Mouse (Mus musculus): ENCODE measurements around the gene Mrpl28. TPM values are rescaled to one million over a fixed set of nuclear protein-coding genes. Genes with fewer than 3 reads are reported as not detected.
"Not testable (repeated sequence)": the region's sequence is repeated elsewhere in the genome, so short reads cannot be mapped to it uniquely, and the experiment has no call there.

The Mrpl28 gene
- 80.3 and 83.4 TPM in 2 replicates for total RNA-seq (2021)
- long read RNA-seq, transcript Mrpl28-201 (5 exons, 1,068 nt), result major isoform, 96 of 111 reads
- long read RNA-seq, partial matches to known transcripts, result 8 of 111 reads
- long read RNA-seq, other reads (novel, unspliced or antisense), result 5 of 111 reads

DNA sequence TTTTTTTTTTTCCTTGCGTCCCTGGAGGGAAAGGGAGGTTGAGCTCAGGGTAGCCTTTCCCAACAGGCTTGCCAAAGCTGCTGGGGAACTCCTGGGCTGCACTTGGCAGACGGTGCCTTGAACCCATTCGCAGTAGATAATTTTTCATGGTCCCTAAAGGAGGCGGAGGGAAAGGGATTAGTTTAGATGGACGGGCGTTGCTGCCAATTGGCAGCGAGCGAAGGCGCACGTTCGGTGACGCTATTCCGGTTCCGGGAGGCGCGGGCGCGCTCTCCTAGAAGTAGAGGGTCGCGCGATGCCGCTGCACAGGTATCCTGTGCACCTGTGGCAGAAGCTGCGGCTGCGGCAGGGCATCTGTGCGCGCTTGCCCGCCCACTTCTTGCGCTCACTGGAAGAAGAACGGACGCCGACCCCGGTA, at the start of gene Mrpl28:
Gene Mrpl28 (plus strand): TSS at position 234 of the 418 bp plus-strand sequence.
- peak; percentile 93 for DNase-seq

DNA sequence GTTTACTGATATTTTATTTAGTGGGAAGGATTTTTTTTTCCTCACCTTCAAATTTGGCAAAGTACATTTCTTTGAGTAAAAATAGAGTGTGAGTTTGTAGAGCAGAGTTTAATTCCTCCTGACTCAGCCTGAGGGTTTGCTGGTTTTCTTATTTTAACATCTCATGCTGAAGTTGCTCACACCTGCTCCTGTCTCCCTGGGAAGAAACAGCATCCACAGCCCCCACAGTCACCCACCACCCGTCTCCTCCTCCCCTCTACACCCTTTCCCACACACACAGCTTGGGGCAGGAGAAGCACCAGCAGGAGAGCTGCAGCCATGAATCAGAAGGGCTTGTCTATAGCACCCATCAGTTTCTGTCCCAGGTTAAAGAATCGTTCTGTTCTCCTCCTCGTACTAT, 48.1 kb upstream of the Mrpl28 start:
- DNase-seq, result no peak

DNA sequence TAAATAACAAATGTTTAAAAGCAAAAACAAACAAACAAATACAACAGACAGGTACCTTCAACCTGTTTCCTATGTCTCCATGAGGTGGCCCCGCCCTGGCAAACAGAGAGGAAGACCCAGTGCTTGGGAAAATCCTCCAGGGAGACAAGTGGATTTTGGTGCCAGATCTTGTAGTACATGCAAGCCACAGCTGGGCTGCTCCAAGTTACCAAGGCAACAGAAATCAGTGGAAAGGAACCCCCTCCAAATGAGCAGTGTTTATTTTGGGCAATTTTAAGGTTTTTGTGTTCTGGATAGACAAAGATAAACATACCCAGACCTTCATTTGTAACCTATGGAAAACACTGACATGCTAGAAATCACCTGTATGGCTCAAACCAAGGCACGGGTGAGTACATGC, 44.4 kb upstream of the Mrpl28 start:
- no peak for DNase-seq

DNA sequence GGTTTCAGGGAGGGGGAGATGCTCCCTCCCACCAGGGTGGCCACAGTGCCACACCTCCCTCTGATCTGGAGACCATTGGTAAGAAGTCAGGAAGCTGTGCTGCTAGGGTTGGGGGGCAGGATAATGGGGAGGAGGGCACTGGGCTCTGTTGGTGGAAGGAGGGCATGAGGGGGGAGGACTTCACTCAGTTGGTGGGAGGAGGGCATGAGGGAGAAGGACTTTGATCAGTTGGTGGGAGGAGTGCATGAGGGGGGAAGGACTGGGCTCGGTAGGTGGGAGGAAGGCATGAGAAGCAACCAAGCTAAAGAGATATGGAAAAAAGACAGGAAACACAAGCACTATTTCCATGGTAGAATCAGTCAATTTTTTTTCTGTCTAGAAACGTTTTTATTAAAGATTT, 42.4 kb upstream of the Mrpl28 start:
- DNase-seq, result no peak

DNA sequence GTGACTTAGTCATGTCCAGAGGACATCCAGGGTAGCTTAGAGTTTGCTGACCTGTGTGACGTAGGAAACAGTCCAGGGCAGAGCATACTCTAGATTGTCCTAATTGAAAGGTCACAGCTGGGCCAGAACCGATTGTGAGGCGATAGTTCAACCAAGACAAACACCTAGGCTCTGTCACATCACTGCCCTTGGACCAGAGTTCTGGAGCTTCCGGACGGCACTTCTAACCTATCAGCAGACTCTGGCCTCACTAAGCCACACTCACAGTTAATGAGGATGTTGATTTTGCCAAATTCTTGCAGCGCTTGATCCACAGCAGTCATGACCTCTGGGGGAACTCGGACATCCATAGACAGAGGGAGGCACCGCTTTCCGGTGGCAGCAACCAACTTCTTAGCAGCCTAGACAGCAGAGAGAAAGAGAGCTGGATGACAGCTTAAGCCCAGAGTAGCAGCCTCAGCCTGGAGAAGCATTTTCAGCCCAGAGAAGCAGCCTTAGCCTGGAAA, 36.2 kb upstream of the Mrpl28 start:
- no peak for DNase-seq

DNA sequence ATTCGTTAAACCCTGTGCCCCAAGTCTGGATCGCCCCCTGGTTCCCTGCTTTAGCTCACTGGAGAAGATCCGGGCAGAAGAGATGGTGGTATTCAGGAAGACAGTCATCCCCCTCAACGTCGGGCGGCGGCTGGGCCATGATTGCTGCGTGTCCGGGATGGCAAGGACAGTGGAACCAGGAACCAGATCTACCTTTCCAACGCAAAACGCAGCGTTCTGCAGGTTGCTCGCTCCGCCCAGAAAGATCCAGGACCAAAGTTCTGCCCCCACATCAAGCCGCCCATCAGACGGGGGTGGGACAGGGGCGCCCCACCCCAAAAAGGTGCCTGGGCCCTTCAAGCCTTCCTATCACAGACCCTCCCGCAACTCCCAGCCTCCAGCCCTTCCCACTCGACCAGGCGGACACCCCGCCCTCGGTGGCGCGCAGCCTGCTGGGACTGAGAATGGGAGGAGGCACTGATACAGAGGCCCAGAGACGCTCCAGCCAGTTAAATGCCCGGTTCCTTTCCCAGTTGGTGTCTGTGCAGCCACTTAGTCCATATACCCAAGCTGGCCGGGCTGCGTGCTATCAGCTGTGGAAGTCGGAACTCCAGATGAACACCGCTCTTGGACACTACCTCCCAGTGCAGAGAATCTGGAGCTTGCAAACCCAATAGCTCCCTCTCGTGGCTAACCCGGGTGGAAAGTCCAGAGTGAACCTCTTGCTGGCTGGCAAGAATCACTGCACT, 33.2 kb upstream of the Mrpl28 start, which contains the start of gene Decr2:
Gene Decr2 (minus strand): TSS at position 433 of the 728 bp plus-strand sequence.
- peak; percentile 91 for DNase-seq

DNA sequence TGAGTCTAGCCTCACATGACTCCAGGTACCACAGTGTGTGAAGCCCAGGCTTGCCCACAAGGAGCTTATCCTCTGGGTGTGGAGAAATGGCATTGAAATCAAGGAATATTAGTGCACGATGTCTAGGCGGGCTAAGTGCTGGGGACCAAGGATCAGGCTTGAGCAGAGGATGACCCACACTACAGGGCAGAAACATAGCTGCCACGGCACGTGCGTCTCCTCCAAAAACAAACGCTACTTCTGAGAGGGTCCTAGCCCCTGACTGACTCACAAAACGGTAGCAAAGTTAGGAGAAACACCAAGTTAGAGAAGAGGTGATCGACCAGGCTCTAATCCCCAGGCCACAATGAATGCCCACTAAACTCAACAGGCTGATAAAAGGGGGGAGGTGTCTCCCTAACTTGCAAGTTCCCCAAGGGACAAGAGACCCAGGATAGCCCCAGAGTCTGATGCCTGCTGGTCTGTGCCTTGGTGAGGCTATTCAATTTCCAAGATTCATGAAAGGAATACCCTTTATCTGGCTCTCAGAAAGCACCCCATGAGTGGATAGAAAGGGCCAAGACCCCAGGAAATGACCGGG, 28.7 kb upstream of the Mrpl28 start:
- no peak for DNase-seq

DNA sequence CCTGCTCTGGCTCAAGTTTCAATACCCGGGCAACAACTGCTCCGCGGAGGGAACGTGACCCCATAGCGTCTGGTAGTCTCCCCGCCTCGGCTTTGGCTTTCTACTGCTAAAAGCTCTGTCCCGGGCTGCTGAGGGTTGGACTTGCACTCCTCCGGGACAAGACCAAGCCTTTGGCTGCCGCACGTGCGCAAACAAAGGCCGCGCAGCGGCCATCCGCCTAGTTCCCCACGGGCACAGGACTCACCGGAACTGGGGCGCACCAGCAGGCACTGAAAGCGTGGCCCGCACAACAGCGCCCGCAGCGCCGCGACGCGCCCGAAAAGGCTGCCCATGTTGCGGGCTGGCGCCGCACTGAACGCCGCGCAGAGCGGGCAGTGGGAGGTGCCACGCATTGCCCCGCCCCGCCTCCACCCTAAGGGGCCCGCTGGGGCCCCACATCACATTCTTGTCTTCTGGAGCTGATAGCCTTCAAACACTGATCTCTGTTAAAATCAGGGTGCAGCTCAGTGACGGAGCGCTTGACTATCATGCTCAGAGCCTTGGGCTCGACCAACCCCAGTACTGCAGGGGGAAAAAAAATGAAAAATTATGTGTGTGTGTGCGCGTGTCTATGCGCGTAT, 28.1 kb upstream of the Mrpl28 start, which contains the start of gene Nme4:
Gene Nme4 (minus strand): TSS at position 482 of the 620 bp plus-strand sequence.
- DNase-seq, result peak; percentile 68

DNA sequence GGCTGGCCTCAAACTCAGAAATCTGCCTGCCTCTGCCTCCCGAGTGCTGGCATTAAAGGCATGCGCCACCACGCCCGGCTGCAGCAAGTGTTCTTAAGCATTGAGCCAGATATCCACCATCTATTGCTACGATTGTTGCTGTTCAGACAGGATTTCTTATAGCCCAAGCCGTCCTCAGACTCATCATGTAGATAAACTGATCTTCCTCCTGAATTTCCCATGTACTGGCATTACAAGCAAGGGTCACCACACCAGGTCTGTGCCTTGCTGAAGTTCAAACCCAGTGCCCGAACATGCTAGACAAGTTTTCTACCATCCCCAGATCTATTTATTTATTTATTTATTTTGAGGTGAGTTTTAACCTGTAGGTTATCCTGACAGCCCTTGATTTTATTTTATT, 24.8 kb upstream of the Mrpl28 start:
- no peak for DNase-seq

DNA sequence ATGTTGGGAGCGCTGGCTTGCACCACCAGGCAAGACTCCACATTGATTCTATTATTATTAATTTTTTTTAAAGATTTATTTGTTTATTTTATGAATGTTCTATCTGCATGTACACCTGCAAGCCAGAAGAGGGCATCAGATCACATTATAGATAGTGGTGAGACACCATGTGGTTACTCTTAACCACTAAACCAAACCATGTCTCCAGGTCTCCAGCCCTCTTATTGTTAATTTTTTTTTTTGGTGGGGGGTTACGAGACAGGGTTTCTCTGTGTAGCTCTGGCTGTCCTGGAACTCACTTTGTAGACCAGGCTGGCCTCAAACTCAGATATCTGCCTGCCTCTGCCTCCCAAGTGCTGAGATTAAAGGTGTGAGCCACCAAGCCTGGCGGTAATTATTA, 24.0 kb upstream of the Mrpl28 start:
- not testable (repeated sequence) for DNase-seq

DNA sequence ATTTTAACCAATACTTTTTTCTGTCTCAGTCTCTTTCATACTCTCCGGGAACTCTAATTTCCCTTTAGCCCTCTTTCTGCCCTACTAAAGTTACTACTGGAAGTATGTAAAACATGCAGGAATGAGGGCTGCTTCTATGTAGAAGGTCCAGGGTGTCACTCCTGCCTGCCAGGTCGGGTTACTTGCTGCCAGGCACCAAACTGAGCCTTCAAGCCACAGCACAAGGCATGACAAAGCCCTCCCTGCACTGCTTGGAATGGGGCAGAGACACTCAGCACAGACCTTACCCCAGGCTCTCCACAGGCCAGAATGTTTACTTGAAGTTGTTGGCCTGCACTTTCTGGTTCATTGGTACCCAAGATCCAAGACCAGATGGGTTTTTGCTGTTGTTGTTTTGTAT, 23.1 kb upstream of the Mrpl28 start:
- DNase-seq, result no peak

DNA sequence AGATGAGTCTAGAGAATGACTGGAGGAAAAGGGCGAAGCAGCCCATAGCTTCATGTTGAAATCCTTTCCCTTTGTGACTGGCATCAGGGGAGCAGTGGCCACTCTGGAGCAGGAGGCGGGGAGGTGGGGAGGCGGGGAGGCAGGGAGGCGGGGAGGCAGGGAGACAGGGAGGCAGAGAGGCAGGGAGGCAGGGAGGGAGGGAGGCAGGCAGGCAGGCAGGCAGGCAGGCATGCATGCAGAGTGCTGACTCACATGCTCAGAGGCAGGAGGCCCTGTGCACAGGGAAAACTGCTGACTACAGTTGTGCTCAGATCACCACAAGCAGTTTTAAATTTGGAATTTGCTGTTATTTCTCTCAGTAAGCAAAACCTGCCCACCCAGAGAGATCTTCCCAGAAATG, 21.8 kb upstream of the Mrpl28 start:
- DNase-seq, result peak; percentile 33

DNA sequence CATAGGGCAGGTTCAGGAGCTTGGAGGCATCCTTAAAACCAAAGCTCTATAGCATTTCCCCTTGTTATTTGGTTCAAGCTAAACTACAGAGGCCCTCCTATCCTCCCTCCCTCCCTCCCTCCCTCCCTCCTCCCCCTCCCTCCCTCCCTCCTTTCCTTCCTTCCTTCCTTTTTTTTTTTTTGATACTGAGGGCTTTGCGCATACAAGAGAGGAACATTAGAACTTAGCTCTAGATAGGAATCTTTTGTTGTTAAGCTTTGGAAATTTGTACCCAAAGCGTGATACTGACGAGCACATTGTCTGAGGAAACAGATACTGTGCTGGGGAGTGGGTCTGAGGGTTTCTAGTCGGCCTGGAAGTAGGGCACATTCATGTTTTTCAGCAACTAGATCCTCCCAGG, 17.7 kb upstream of the Mrpl28 start:
- DNase-seq, result no peak

DNA sequence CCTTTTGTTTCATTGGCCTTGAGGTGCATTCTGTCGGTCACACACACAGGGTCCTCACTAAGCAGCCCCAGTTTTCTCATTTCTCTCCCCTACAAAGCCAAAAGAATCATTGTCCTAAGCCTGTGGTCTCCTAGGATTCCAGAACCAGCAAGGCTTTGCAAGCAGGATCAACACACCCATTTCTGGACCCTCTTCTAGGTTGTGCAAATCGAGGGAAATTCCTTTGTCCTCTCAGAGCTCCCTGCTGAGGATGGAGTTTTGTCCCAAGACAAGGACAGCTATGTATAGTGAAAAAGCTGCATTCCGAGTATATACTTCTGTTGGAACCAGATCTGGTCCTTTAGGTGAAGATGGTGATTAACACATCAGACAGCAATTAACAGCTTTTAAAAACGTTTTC, 13.1 kb upstream of the Mrpl28 start:
- no peak for DNase-seq

DNA sequence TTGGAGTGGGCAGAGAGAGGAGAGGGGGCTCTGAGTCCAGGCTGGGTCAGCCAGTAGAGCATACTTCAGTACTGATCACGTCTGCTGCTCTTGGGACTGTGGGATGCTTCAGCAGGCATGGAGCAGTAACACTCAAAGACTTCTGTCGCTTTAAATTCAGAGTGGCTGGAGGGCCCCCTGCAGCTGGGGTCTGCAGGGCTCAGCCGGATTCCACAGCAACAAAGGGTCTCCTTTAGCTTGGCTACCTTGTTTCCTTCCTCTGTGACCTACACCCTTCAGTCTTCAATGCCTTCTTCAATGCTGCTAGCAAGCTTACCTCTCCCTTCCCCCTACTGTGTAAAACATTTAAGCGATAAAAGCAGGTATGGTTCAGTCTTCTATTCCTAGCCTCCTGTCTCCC, 12.3 kb upstream of the Mrpl28 start:
- DNase-seq, result no peak

DNA sequence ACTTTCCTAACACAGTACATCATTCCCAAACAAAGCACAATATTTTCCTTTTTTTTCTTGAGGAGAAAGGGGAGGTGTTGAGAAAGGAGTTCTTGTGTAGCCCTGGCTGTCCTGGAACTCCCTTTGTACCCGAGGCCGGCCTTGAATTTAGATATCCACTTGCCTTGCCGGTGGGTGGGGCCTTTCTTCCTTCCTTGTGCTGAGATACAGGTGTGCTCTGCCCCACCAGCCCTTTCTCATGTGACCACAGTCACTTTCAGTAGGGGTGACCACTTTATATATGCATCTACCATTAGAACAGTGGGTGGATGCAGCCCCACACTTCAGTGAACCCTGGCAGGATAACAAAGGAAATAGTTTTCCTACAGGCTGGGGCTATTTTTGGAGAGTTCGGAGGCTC, 11.6 kb upstream of the Mrpl28 start:
- no peak for DNase-seq

DNA sequence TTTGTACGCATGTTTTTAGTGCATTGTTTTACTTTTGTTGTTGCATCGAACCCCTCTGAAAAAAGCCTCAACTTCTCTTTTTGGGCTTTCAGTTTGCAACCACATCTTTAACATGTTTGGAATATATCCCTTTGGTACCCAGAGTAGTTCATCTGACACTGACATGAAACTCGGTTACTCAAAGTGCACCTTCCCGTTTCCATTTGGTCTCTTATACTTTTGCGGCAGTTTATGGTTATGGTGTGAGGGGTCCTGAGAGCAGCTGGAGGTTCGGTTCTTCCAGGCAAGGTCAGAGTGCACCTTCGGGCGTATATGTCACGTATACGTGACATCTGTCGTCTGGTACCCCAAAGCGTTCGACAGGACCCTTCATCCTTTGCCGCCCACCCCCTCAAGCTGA, 10.5 kb upstream of the Mrpl28 start:
- DNase-seq, result no peak

DNA sequence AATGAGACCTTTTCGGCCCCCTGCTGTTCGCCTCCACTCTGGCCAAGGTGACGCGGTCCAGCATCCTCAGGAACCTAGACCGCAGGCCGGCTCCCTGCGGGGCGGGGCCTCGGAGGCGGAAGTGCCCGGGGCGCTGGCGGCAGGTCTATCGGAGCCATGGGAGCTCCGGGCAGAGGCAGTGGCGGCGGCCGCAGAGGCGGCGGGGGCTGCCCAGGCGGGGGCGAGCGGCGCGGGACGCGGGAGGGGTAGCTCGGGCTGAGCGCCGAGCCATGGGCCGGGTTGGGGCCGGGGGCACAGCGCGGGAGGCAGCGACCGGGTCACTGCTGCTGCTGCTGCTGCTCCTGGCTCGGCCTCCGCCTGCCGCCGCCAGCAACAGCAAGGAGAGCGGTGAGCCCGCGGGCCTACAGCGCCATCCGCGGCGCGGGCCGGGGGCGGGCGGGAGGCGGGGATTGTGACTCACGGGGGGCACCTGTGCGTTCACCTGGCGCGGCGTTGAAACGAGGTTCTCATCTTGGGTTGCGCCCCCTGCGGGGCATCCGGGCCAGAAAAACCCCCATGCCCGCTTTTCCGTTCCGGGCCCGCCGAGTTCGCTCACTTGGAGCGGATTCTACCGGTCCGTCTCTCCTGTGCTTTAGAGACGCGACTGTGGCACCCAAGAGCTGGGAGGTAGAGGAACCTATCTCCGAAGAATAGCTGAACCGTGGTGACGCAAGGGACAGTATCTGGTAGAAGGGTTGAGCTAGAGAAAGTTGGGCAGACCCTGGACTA, 9.9 kb upstream of the Mrpl28 start, which contains the start of gene Tmem8:
Gene Tmem8 (plus strand): TSS at position 119 of the 768 bp plus-strand sequence.
- DNase-seq, result peak; percentile 77

DNA sequence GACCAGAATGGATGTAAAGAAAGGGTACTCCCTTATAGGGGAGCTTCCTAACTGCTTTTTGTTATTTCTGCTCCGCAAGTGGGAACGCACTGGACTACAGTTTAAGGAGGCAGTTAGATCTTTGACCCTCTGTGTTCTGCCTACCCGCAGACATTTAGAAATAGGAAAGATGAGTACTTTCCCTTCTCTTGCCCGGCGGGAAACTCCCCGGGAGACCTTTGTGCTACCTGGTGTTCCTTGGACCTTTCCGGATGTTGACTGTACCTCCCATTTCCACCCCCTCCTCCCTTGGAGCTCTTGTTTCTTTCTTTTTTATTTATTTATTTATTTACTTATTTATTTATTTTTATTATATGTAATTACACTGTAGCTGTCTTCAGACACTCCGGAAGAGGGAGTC, 9.2 kb upstream of the Mrpl28 start:
- DNase-seq, result no peak

DNA sequence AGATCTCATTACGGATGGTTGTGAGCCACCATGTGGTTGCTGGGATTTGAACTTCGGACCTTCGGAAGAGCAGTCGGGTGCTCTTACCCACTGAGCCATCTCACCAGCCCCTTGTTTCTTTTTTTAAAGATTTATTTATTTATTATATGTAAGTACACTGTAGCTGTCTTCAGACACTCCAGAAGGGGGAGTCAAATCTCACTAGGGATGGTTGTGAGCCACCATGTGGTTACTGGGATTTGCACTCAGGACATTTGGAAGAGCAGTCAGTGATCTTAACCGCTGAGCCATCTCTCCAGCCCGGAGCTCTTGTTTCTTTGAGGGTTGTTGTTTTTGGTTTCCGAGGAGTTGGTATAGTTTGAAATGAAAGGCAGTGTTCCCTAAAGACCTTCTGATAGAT, 8.8 kb upstream of the Mrpl28 start:
- DNase-seq, result not testable (repeated sequence)

DNA sequence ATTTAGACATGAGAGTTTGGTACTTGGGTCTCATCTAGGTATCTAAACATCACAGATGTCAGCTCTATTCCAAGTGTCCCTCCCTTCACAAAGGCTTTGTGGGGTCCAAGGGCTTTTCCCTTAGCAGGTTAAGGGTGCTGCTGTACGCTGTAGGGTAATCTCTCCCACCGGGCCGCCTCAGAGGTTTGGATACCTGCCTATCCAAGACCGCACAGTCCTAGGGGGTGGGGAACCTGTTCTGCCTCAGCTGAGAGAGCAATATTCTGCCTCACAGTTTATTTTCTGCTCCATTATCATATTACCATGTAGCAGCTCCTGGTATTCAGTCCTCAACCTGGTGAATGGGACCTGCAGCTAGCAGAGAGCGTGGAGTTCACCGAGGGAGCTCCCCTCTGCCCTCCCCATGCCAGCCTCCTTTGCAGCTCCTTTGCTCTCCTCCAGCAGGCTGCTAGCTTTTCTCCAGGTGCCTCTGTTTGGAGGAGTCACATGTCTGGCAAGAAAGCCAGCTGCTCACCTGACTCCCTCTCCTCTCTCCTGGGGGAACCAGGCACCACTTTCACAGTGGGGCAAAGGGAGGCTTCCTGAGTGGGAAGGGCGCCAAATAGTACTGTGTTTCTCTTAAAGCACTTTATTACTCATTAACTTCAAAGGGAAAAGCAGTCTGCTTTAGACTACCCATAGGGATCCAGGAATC, 7.9 kb upstream of the Mrpl28 start:
- DNase-seq, result no peak

Data from adrenal gland, postnatal 25 days (tissue).